Mouse (Mus musculus) brain, adult 10 weeks (tissue): ENCODE measurements around the gene Atp13a2. TPM values are rescaled to one million over a fixed set of nuclear protein-coding genes. Genes with fewer than 3 reads are reported as not detected.

Source experiments
- polyA plus RNA-seq: library from polyadenylated mRNA; stranded (reverse); fragments of 350-450 nt; fragmentation: Illumina TruSeq; extraction: RNeasy Lipid Tissue Mini Kit (QIAGEN cat#74804); gene quantifications from one replicate; pipeline ENCODE4 v1.2.3, GENCODE M21; 2015; ENCODE audit warnings: low read depth, low replicate concordance

Atp13a2 gene
- 82.9 TPM for polyA plus RNA-seq

DNA sequence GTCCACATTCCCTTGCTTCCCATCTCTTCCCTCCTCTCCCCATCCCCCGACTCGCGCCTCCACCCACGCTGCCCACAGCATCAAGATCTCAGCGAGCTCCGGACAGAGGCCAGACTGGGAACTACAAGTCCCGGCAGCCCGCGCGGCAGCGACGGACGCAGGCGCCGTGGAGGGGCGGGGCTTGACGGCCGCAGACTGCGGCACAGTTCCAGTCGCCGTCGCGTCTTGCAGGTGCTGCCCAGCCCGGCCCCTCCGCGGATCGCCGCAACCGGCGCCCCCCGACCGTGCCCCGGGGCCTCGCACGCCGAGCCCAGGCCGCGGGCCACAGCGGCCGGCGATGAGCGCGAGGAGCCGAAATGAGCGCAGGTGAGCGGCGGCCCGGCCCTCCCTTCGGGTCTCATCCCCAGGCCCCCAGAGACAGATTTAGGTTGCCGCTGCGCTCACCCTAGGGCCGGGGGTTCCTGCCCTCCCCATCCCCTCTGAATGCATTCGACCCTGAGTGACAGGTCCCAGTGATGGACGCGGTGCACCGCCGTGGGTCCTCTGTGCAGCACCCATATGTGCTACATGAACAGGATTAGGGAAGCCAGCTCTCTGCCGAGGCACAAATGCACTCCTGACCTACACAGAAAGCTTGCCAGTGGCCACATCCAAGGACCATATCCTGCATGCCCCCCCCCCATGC lies at the start of gene Atp13a2:
Atp13a2 (plus strand) TSS at position 163 of the 685 bp plus-strand sequence.

DNA sequence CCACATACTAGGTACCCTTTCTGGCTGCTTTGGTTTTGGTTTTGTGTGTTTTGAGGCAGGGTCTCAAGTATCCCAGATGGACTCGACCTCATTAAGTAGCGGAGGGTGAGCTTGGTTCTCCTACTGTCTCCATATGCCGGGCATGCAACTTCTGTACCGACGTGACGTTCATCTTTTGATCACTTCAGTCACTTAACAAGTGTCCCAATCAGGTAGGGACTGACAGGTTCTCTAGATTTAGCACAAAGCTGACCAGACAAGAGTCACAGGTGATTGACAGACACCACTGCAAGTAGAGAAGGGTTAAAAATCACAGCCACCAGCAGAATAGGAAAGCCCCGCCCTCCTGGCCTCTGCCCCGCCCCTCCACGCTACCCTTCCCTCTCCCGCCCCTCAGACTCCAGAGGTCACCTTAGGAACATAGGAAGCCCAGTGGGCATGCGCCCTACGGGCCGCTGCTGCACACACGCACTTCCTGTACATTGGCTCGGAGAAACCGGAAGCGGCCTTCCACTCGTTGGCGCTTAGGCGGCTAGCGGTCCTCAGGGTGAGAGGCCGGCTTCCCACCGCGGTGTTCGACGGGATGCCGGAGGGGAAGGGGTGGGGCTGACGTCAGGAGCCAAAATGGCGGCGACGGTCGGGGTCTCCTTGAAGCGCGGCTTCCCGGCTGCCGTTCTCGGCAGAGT lies 25.7 kb upstream of the Atp13a2 start, which contains the start of gene Sdhb:
Sdhb (plus strand) TSS at position 423 of the 686 bp plus-strand sequence.

DNA sequence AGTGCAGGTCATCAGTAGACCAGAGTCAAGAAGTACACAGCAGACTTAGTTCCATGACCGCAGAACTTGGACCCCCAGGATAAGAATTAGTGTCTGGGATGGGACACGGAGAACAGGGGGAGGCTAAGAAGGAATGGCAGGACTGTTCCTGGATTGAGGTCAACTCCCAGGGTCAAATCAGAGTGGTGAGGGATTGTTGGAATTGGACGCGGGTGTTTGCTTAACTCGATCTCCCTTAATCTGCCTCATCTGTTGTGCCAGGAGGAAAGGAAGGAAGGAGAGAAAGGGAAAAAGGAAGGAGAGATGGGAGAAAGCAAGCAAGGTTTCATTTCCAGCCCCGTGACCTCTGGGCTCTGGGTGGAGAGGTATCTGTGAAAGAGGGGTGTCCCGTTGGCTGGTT lies 23.4 kb downstream of the Atp13a2 start, which contains the start of gene Mfap2:
Mfap2 (plus strand) TSS at position 301 of the 400 bp plus-strand sequence.

Other genes with a start within 250 kb of the Atp13a2 start
- 1.5 TPM for gene Padi6, start 244.2 kb upstream of the Atp13a2 start, polyA plus RNA-seq
- gene Padi4, start 212.6 kb upstream of the Atp13a2 start, polyA plus RNA-seq: not detected
- gene Padi3, start 176.2 kb upstream of the Atp13a2 start, polyA plus RNA-seq: not detected
- gene Padi1, start 141.1 kb upstream of the Atp13a2 start, polyA plus RNA-seq: not detected
- gene Padi2, start 80.5 kb upstream of the Atp13a2 start, polyA plus RNA-seq: 14.9 TPM
- 312 TPM for gene Sdhb, start 25.7 kb upstream of the Atp13a2 start, polyA plus RNA-seq
- 5.1 TPM for gene Mfap2, start 23.5 kb downstream of the Atp13a2 start, polyA plus RNA-seq
- 37.2 TPM for gene Crocc, start 73.7 kb downstream of the Atp13a2 start, polyA plus RNA-seq
- gene Necap2, start 91.5 kb downstream of the Atp13a2 start, polyA plus RNA-seq: 40.7 TPM
- 0.40 TPM for gene Spata21, start 101.5 kb downstream of the Atp13a2 start, polyA plus RNA-seq
- 29.3 TPM for gene Szrd1, start 152.9 kb downstream of the Atp13a2 start, polyA plus RNA-seq
- gene Fbxo42, start 161.0 kb downstream of the Atp13a2 start, polyA plus RNA-seq: 14.1 TPM
- gene Rsg1, start 227.1 kb downstream of the Atp13a2 start, polyA plus RNA-seq: 2.4 TPM